Mouse (Mus musculus): ENCODE data around the gene Farsa. TPM values are rescaled to one million over a fixed set of nuclear protein-coding genes. Genes with fewer than 3 reads are reported as not detected.
"Not testable (repeated sequence)": the region's sequence is repeated elsewhere in the genome, so short reads cannot be mapped to it uniquely, and the experiment has no call there.

The Farsa gene
- polyA plus RNA-seq, 1 experiment from 2014 or later: 24.5 TPM

GRCm38 (mm10) chr8:84878915-84879314 lies 22.1 kb downstream of the Farsa start:
- no peaks in the 10 kb centered on the region for H3K79me2 ChIP-seq (ENCODE audit: inconsistent target)
- no peaks in the 10 kb centered on the region for H3K36me3 ChIP-seq (ENCODE audit: inconsistent target)
- no peak overlapping the region for H3K27ac ChIP-seq
- WGBS (ENCODE audit: missing documents): 80% methylated on average over 1 of the region's 1 CpGs
- H3K4me3 ChIP-seq (ENCODE audit: inconsistent target): no peak overlapping the region

GRCm38 (mm10) chr8:84884728-84885127 lies 27.9 kb downstream of the Farsa start:
- Histone ChIP-seq H3K27ac (no peak overlapping the region), H3K79me2 (ENCODE audit: inconsistent target) (no peaks in the 10 kb centered on the region), H3K36me3 (ENCODE audit: inconsistent target) (peaks cover 16% of the 10 kb centered on the region), H3K4me3 (ENCODE audit: inconsistent target) (no peak overlapping the region)
- 91% methylated on average over 4 of the region's 4 CpGs for WGBS (ENCODE audit: missing documents)

GRCm38 (mm10) chr8:84888280-84888679 lies 31.5 kb downstream of the Farsa start:
- no peaks in the 10 kb centered on the region for H3K79me2 ChIP-seq (ENCODE audit: inconsistent target)
- H3K27ac ChIP-seq: no peak overlapping the region
- no peak overlapping the region for H3K4me3 ChIP-seq (ENCODE audit: inconsistent target)
- peaks cover 16% of the 10 kb centered on the region for H3K36me3 ChIP-seq (ENCODE audit: inconsistent target)
- 100% methylated on average over 3 of the region's 3 CpGs for WGBS (ENCODE audit: missing documents)

- H3K4me3 ChIP-seq (ENCODE audit: inconsistent target): no peak overlapping the region
- WGBS (ENCODE audit: missing documents): 92% methylated on average over 1 of the region's 1 CpGs
- H3K27ac ChIP-seq: no peak overlapping the region
These were observed 32.4 kb downstream of the Farsa start for GRCm38 (mm10) chr8:84889141-84889540.

GRCm38 (mm10) chr8:84892993-84893708 lies 36.4 kb downstream of the Farsa start:
- H3K4me3 ChIP-seq (ENCODE audit: inconsistent target): peak overlapping the region; percentile 52
- no peaks in the 10 kb centered on the region for H3K79me2 ChIP-seq (ENCODE audit: inconsistent target)
- H3K27ac ChIP-seq: no peak overlapping the region
- H3K36me3 ChIP-seq (ENCODE audit: inconsistent target): peaks cover 2% of the 10 kb centered on the region; the same call in 1 of the 2 replicates
- 18% methylated on average over 31 of the region's 31 CpGs for WGBS (ENCODE audit: missing documents)

More at GRCm38 (mm10) chr8:84889141-84889540, 32.4 kb downstream of the Farsa start:
- Histone ChIP-seq H3K36me3 (ENCODE audit: inconsistent target) (peaks cover 16% of the 10 kb centered on the region), H3K79me2 (ENCODE audit: inconsistent target) (no peaks in the 10 kb centered on the region)

GRCm38 (mm10) chr8:84893709-84894134 lies 36.9 kb downstream of the Farsa start, which contains the start of gene Gcdh:
Gene Gcdh (minus strand): TSS chr8:84893921.
- Histone ChIP-seq H3K4me3 (ENCODE audit: inconsistent target) (peak within 1 kb of the TSS; percentile 52), H3K36me3 (ENCODE audit: inconsistent target) (no peaks in the 10 kb centered on the region), H3K27ac (no peak within 1 kb of the TSS), H3K79me2 (ENCODE audit: inconsistent target) (no peaks in the 10 kb centered on the region)
- WGBS (ENCODE audit: missing documents): 1% methylated on average over 10 of the region's 11 CpGs

- Histone ChIP-seq H3K79me2 (ENCODE audit: inconsistent target) (no peaks in the 10 kb centered on the region), H3K27ac (no peak overlapping the region), H3K4me3 (ENCODE audit: inconsistent target) (no peak overlapping the region), H3K36me3 (ENCODE audit: inconsistent target) (no peaks in the 10 kb centered on the region)
- 74% methylated on average over 5 of the region's 5 CpGs for WGBS (ENCODE audit: missing documents)
These were observed 39.2 kb downstream of the Farsa start for GRCm38 (mm10) chr8:84895963-84896362.

- Histone ChIP-seq H3K27ac (no peak overlapping the region), H3K79me2 (ENCODE audit: inconsistent target) (no peaks in the 10 kb centered on the region), H3K36me3 (ENCODE audit: inconsistent target) (no peaks in the 10 kb centered on the region), H3K4me3 (ENCODE audit: inconsistent target) (no peak overlapping the region)
- WGBS (ENCODE audit: missing documents): 79% methylated on average over 4 of the region's 4 CpGs
These were observed 44.3 kb downstream of the Farsa start for GRCm38 (mm10) chr8:84901071-84901470.

- peak within 1 kb of the TSS; percentile 33 for H3K4me3 ChIP-seq (ENCODE audit: inconsistent target)
- WGBS (ENCODE audit: missing documents): 76% methylated on average over 3 of the region's 3 CpGs
- H3K27ac ChIP-seq: no peak within 1 kb of the TSS
- H3K79me2 ChIP-seq (ENCODE audit: inconsistent target): no peaks in the 10 kb centered on the region
- no peaks in the 10 kb centered on the region for H3K36me3 ChIP-seq (ENCODE audit: inconsistent target)
These were observed 45.0 kb downstream of the Farsa start, which contains the start of gene Klf1 for GRCm38 (mm10) chr8:84901752-84902151. Gene Klf1 (plus strand): TSS chr8:84901928.

- no peak overlapping the region for H3K27ac ChIP-seq
- peak overlapping the region; percentile 33 for H3K4me3 ChIP-seq (ENCODE audit: inconsistent target)
- no peaks in the 10 kb centered on the region for H3K79me2 ChIP-seq (ENCODE audit: inconsistent target)
- 16% methylated on average over 24 of the region's 24 CpGs for WGBS (ENCODE audit: missing documents)
- H3K36me3 ChIP-seq (ENCODE audit: inconsistent target): no peaks in the 10 kb centered on the region
These were observed 45.7 kb downstream of the Farsa start for GRCm38 (mm10) chr8:84902367-84902919.

GRCm38 (mm10) chr8:84902920-84903661 lies 46.3 kb downstream of the Farsa start:
- Histone ChIP-seq H3K79me2 (ENCODE audit: inconsistent target) (no peaks in the 10 kb centered on the region), H3K27ac (no peak overlapping the region), H3K36me3 (ENCODE audit: inconsistent target) (no peaks in the 10 kb centered on the region), H3K4me3 (ENCODE audit: inconsistent target) (peak overlapping the region; percentile 33)
- under 1% methylated on average over 68 of the region's 68 CpGs for WGBS (ENCODE audit: missing documents)

- no peak overlapping the region for H3K4me3 ChIP-seq (ENCODE audit: inconsistent target)
- 83% methylated on average over 7 of the region's 7 CpGs for WGBS (ENCODE audit: missing documents)
These were observed 47.6 kb downstream of the Farsa start for GRCm38 (mm10) chr8:84904351-84904750.

GRCm38 (mm10) chr8:84907037-84907436 lies 50.2 kb downstream of the Farsa start:
- WGBS (ENCODE audit: missing documents): 96% methylated on average over 9 of the region's 9 CpGs
- Histone ChIP-seq H3K79me2 (ENCODE audit: inconsistent target) (peaks cover 23% of the 10 kb centered on the region), H3K36me3 (ENCODE audit: inconsistent target) (peaks cover 8% of the 10 kb centered on the region; the same call in 1 of the 2 replicates), H3K4me3 (ENCODE audit: inconsistent target) (no peak overlapping the region), H3K27ac (no peak overlapping the region)

More at GRCm38 (mm10) chr8:84904351-84904750, 47.6 kb downstream of the Farsa start:
- Histone ChIP-seq H3K36me3 (ENCODE audit: inconsistent target) (no peaks in the 10 kb centered on the region), H3K27ac (no peak overlapping the region), H3K79me2 (ENCODE audit: inconsistent target) (peaks cover 8% of the 10 kb centered on the region)

- WGBS (ENCODE audit: missing documents): 62% methylated on average over 8 of the region's 8 CpGs
- H3K36me3 ChIP-seq (ENCODE audit: inconsistent target): peaks cover 8% of the 10 kb centered on the region; the same call in 1 of the 2 replicates
- H3K27ac ChIP-seq: no peak overlapping the region
- H3K79me2 ChIP-seq (ENCODE audit: inconsistent target): peaks cover 23% of the 10 kb centered on the region
- no peak overlapping the region for H3K4me3 ChIP-seq (ENCODE audit: inconsistent target)
These were observed 50.7 kb downstream of the Farsa start for GRCm38 (mm10) chr8:84907493-84907892.

GRCm38 (mm10) chr8:84907979-84908378 lies 51.2 kb downstream of the Farsa start:
- H3K36me3 ChIP-seq (ENCODE audit: inconsistent target): not testable (repeated sequence)
- WGBS (ENCODE audit: missing documents): 9% methylated on average over 5 of the region's 7 CpGs
- H3K4me3 ChIP-seq (ENCODE audit: inconsistent target): peak overlapping the region; percentile 92
- H3K79me2 ChIP-seq (ENCODE audit: inconsistent target): peaks cover 23% of the 10 kb centered on the region
- peak overlapping the region; percentile 95 for H3K27ac ChIP-seq
